Mouse (Mus musculus) lung, postnatal 36 days (tissue): Measurements from ENCODE around the gene Snapc1.

Source experiments
- DNase-seq: peaks from one replicate; pipeline ENCODE4 v3.0.0; 2022; ENCODE audit warnings: mixed read lengths

Gene Snapc1

GRCm38 (mm10) chr12:73997297-73998127 is 33.2 kb downstream of the Snapc1 start, which contains the start of gene Syt16:
Gene Syt16, plus strand, starts transcription at chr12:73997661.
- DNase-seq = no peak

GRCm38 (mm10) chr12:73998128-73998456 is 33.8 kb downstream of the Snapc1 start:
- no peak for DNase-seq

GRCm38 (mm10) chr12:74002449-74002848 is 38.2 kb downstream of the Snapc1 start:
- DNase-seq = no peak

- DNase-seq = peak; percentile 44
These were observed 45.2 kb downstream of the Snapc1 start for GRCm38 (mm10) chr12:74009448-74009911.

GRCm38 (mm10) chr12:74013739-74014138 is 49.5 kb downstream of the Snapc1 start:
- peak; percentile 88 for DNase-seq

GRCm38 (mm10) chr12:74014739-74015270 is 50.5 kb downstream of the Snapc1 start:
- peak; percentile 39 for DNase-seq

GRCm38 (mm10) chr12:74015491-74015890 is 51.2 kb downstream of the Snapc1 start:
- no peak for DNase-seq

- no peak for DNase-seq
These were observed 59.0 kb downstream of the Snapc1 start for GRCm38 (mm10) chr12:74023260-74023659.

GRCm38 (mm10) chr12:74024912-74025311 is 60.6 kb downstream of the Snapc1 start:
- no peak for DNase-seq
